Mouse (Mus musculus): Measurements from ENCODE around the gene Rad54l2. TPM values are rescaled to one million over a fixed set of nuclear protein-coding genes. Genes with fewer than 3 reads are reported as not detected.

Rad54l2 gene
- polyA plus RNA-seq, 1 experiment: 8.0 TPM

DNA sequence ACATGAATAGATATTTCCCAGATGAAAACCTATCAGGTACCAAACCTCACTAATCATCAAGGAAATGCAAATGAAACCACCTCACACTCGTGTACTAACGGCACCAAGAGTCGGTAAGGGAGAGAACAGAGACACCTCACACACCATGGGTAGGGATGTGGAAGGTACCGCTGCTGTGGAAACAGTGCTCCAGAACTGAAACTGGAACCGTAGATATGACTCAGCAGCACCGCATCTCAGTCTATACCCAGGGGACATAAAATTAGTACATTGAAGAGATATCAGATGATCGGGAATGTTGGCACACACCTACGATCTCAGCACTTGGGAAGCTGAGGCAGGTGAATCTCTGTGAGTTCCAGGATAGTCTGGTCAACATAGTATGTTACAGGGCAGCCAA, 150.8 kb downstream of the Rad54l2 start:
- no peak for TF ChIP-seq FOSL1 (IDR thresholded peaks at IDR 0.05; ENCODE audit: insufficient read depth, low read length, poor library complexity, severe bottlenecking)
- no peak for TF ChIP-seq USF1 (IDR thresholded peaks at IDR 0.05; ENCODE audit: low read depth)
- TF ChIP-seq MAX (IDR thresholded peaks at IDR 0.05): no peak
- no peak for TF ChIP-seq CEBPB (IDR thresholded peaks at IDR 0.05; ENCODE audit: low read depth)
- TF ChIP-seq MYOD1 (IDR thresholded peaks at IDR 0.05; ENCODE audit: control insufficient read depth, insufficient read length, low read depth): no peak
- TF ChIP-seq CTCF (IDR thresholded peaks at IDR 0.05; ENCODE audit: control insufficient read depth, insufficient read depth, insufficient read length): no peak
- TF ChIP-seq MYOG (IDR thresholded peaks at IDR 0.05; ENCODE audit: control insufficient read depth, extremely low read depth, insufficient read length): no peak
- H3K79me3 ChIP-seq (ENCODE audit: low read depth): no peaks in the 10 kb centered on the region
- H3K79me2 ChIP-seq (ENCODE audit: control insufficient read depth, insufficient read depth): no peaks in the 10 kb centered on the region
- H3K27me3 ChIP-seq (ENCODE audit: control insufficient read depth, insufficient read depth, insufficient read length): peaks cover 25% of the 10 kb centered on the region
- no peak overlapping the region for H3ac ChIP-seq (ENCODE audit: control insufficient read depth, insufficient read length, low read depth)
- H3K4me3 ChIP-seq (ENCODE audit: insufficient read depth, poor library complexity, severe bottlenecking): no peak overlapping the region
- no peaks in the 10 kb centered on the region for H3K36me3 ChIP-seq (ENCODE audit: control insufficient read depth, insufficient read depth)

Other genes with a start within 250 kb of the Rad54l2 start
- gene Iqcf3, start 227.6 kb downstream of the Rad54l2 start, polyA plus RNA-seq (2012; fragmentation: generic; extraction: Trizol): not detected
- gene Iqcf4, start 218.2 kb downstream of the Rad54l2 start, polyA plus RNA-seq (2012; fragmentation: generic; extraction: Trizol): not detected
- not detected for gene Iqcf6, start 162.6 kb downstream of the Rad54l2 start, polyA plus RNA-seq (2012; fragmentation: generic; extraction: Trizol)
- gene Grm2, start 133.1 kb downstream of the Rad54l2 start, polyA plus RNA-seq (2012; fragmentation: generic; extraction: Trizol): not detected
- 79.0 TPM for gene Tex264, start 103.3 kb downstream of the Rad54l2 start, polyA plus RNA-seq (2012; fragmentation: generic; extraction: Trizol)
- 17.1 TPM for gene Dcaf1, start 32.7 kb upstream of the Rad54l2 start, polyA plus RNA-seq (2012; fragmentation: generic; extraction: Trizol)
- gene Rbm15b, start 98.2 kb upstream of the Rad54l2 start, polyA plus RNA-seq (2012; fragmentation: generic; extraction: Trizol): 21.0 TPM
- gene Manf, start 102.8 kb upstream of the Rad54l2 start, polyA plus RNA-seq (2012; fragmentation: generic; extraction: Trizol): 516 TPM